Mouse (Mus musculus): ENCODE results near the gene Ktn1.

Ktn1 gene

GRCm38 (mm10) chr14:47648218-47648617, at the start of gene Ktn1:
Gene Ktn1, plus strand, starts transcription at chr14:47648448.
- no peak for DNase-seq (ENCODE audit: low spot score)

DNA sequence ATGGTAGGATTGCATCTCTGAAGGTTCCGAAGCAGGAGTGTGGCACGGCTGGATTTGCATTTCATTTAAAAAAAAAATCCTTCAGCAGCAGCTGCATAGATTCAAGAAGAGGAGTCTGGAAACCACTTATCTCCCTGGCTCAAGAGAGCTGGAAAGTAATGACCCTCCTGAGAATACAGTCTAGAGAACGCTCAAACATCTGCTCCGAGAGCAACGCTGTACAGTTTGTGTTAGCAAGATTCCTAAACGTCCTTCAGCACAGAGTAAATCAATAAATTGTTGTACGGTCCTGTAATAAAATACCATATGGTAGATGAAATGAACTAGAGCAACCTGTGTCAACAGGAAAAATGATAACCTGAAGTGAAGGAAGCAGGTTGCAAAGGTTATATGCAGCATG, 35.0 kb upstream of the Ktn1 start:
- no peak for DNase-seq (ENCODE audit: low spot score)

DNA sequence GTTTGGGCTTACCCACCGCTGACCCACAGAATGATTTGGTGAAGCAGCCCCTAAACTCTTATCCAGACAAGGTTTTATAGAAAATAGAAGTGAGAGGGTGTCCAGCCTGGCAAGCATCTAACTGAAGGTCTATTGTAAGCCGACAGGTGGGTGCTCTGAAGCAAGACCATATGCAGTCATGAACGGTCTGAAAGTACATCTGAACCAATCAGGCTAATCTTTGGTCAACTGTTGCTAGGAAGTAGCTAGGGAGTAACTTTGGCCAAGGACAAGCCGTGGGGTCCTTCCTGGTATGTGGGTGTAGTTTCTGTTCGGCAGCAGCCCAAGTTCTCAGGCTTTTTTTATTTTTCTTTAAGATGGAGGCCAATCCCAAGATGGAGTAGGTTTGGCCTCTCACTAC, 29.4 kb upstream of the Ktn1 start:
- no peak for DNase-seq (ENCODE audit: low spot score)

GRCm38 (mm10) chr14:47621901-47622300, 26.3 kb upstream of the Ktn1 start:
- DNase-seq (ENCODE audit: low spot score): no peak

DNA sequence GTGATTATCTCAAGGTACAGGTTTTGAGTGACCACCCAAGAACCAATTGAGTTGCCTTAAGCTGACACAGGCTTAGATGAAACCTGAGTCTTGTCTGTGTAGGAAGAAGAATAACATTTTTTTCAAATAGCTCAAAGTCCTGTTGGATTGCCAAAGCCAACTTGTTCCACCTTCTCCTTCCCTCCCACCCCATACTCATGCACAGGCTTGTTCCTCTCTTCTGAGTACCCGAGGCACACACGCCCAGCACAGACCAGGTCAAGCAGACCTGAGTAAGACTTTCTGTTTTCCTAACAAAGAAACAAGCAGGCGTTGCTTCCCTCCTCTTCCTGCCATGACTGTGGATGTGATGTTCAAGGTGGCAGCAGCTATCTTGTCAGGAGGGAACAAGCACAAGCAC, 23.4 kb upstream of the Ktn1 start:
- DNase-seq (ENCODE audit: low spot score): no peak

DNA sequence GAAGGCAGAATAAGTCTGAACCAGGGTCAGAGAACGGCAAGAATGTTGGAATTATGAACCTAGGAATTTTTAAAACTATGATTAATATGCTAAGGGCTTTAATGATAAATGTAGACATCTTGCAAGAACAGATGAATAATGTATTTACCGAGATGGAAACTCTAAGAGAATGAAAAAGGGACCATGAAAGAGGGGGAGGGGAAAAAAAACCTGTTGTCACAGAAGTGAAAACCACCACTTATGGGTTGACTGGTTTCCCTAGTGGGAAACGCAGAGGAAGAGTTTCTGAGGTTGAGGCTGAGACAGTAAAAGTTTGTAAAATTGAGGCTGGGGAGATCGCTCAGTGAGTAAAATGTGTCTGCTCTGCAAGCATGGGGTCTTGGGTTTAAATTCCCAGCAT, 22.1 kb upstream of the Ktn1 start:
- DNase-seq (ENCODE audit: low spot score): no peak

DNA sequence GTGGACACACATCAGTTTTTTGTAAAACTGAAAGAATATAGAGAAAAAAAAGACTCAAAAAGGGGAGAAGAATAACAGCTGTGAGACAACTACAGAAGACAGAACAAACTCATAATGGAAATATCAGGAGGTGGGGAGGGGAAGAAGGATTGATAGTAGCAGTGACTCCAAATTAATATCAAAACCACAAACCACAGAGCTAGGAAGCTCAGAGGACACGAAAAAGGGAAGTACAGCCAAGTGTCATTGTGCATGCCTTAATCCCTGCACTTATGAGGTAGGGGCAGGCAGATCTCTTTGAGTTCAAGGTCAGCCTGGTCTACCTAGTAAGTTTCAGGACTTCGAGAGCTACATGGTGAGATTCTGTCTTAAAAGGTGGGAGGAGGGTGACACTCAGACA, 21.4 kb upstream of the Ktn1 start:
- no peak for DNase-seq (ENCODE audit: low spot score)

DNA sequence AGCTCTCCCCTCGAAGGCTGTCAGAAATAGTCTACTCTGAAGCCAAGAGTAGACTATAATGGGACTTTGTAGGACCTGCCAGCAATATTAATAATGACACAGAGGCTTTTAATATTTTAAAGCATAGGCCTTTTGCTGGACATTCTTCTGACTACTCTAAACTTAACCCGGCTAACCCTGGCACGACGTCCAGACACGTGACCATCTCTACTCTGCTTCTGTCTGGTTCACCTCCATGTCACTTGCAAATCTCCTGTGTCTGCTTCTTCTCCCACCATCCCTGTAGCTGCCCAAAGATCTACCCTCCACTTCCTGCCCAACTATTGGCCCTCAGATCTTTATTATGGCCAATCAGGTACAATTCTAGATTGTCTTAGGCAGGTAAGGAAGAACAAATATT, 20.9 kb upstream of the Ktn1 start:
- no peak for DNase-seq (ENCODE audit: low spot score)

- DNase-seq (ENCODE audit: low spot score): no peak
These were observed 15.8 kb upstream of the Ktn1 start for GRCm38 (mm10) chr14:47632419-47632818.

- no peak for DNase-seq (ENCODE audit: low spot score)
These were observed 13.8 kb upstream of the Ktn1 start for GRCm38 (mm10) chr14:47634410-47634809.

GRCm38 (mm10) chr14:47634846-47635245, 13.4 kb upstream of the Ktn1 start:
- no peak for DNase-seq (ENCODE audit: low spot score)

DNA sequence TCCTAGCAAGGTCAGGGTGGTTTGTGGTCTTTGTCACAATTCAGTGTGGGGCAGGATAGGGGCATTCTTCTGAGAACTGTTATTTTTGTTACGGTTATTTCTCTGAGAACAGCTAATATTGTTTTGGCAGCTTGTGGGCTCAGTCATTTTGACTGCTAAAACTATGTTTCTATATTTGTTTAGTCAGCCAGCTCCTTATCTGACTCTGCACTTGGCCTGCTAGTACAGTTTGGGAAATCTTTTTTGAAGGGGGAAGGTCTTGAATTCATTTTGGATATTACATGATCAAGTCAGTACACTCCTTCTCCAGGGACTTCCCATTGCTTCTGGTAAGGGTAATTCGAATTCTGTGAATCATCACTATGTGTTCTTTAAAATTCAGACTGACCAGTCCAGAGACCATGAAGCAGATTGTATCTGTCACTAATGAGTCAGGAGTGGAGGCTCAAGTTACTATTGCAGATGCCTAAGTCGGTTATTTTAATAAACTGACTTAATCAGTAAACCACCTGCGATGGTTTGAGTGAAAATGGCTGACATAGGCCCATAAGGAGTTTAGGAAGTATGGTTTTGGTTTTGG, 9.8 kb upstream of the Ktn1 start:
- DNase-seq (ENCODE audit: low spot score): no peak

DNA sequence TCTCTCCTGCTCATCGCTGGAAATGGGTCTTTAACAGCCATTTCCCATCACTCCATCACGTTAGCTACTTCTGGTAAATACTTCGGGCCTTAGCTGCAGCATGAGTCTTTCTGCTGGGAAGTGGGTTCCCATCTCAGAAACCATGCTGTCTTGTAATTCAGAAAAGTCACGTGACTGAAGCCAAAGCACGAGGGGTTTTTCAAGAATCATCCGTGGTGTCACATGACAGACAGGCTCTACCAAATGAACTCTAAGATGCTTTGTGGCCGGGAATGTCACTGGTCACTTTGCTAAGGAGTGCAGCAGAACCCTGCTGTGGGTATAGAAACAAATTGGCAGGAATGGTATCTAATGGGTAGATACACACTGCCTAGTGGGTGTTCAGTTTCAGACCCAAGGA, 2.6 kb upstream of the Ktn1 start:
- no peak for DNase-seq (ENCODE audit: low spot score)

DNA sequence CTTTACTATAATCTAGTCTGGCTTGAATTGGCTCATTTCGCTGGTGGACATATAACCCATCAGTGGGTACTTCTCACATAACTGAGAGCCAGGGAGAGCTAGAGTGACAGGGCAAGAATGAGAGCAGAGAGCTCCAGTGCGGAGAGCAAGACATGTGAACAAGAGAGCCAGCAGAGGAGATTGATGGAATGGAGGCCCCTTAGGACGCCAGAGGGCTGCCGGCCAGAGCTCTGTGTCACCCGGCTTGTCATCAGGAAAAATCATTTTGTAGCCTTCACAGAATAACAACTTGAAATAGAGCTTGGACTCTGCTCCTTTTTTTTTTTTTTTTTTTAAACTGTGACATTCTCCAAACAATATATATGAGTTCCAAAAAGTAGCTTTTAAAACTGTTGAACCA, 2.0 kb upstream of the Ktn1 start:
- DNase-seq (ENCODE audit: low spot score): no peak

GRCm38 (mm10) chr14:47646696-47647516, 1.3 kb upstream of the Ktn1 start:
- DNase-seq (ENCODE audit: low spot score): no peak

DNA sequence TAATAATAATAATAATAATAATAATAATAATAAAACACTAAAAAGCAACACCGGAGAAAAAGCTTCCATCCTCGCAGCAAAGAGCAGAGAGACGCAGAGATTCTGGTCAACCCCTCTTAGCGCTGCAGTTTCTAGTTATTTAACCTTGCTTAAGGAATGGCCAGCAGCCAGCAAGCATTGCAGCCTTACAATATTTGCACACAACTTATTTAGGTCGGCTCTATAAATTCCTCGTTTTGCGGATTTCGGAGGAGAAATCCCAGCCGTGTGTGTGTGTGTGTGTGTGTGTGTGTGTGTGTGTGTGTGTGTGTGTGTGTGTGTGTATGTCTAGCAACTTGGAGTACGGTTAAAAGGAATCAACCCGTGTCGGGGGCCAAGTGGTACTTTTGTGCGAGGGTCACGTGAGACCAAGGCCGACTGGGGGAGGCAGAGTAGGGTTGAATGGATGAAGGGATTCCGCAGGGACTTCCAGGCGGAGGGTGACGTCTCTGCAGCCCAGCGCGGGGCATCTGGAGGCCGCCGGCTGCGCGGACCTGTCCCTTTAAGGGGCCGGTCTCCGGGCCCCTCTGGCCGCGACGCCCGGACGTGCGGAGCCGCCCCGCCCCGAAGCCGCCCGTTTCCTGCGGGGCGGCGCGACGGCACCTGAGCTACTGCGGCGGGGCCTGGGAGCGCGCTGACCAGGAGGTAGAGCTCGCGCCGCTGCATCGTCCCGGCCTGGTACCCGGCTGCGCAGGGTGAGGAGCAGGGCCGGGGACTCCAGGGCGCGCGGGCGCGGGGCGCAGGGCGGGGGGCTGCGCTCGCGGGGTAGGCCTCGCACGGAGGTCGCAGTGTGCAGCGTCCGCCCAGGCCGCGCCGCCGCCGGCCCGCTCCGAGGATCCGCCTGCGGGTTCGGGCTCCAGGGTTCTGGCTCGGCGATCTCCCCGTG, 720 bp downstream of the Ktn1 start:
- DNase-seq (ENCODE audit: low spot score): peak; percentile 33

GRCm38 (mm10) chr14:47649631-47650337, 1.5 kb downstream of the Ktn1 start:
- peak; percentile 33 for DNase-seq (ENCODE audit: low spot score)

GRCm38 (mm10) chr14:47650338-47650720, 2.1 kb downstream of the Ktn1 start:
- DNase-seq (ENCODE audit: low spot score): no peak

- DNase-seq (ENCODE audit: low spot score): no peak
These were observed 3.0 kb downstream of the Ktn1 start for GRCm38 (mm10) chr14:47651272-47651671.

GRCm38 (mm10) chr14:47655444-47655843, 7.2 kb downstream of the Ktn1 start:
- no peak for DNase-seq (ENCODE audit: low spot score)

GRCm38 (mm10) chr14:47663844-47664469, 15.7 kb downstream of the Ktn1 start:
- no peak for DNase-seq (ENCODE audit: low spot score)

DNA sequence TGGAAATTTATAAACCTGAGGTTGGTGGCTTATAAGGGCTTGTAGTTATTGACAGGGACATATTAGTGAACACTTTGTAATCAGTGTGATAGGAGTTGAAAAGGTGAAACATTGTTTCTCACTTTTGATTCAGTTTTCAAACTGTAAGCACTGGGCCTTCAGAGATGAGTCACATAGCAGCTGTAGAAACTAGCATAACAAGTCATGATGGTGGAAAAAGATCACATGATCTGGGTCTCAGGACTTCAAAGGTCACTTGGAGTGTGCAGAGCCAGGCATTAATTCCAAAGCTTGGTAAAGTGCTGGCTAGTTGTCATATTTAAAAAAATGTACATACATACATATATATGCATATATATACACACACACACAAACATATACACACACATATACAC, 16.2 kb downstream of the Ktn1 start:
- no peak for DNase-seq (ENCODE audit: low spot score)

Measured in urinary bladder, postnatal 10 days (tissue).